Mouse (Mus musculus) midbrain, postnatal 0 days (tissue): ENCODE measurements around the gene Sspn. TPM values are rescaled to one million over a fixed set of nuclear protein-coding genes. Genes with fewer than 3 reads are reported as not detected.

Experiments used
- ATAC-seq: fragments of 200-750 bp; cut with Nextera tagmentation; 2 replicates; pipeline ENCODE4 v1.8.0; 2017; ENCODE audit warnings: moderate number of reproducible peaks, mild to moderate bottlenecking, moderate TSS enrichment, moderate library complexity; ENCODE audit not compliant: low FRiP score
- DNase-seq: peaks from one replicate; pipeline ENCODE4 v3.0.0-alpha.2; 2015; ENCODE audit warnings: low spot score
- H3K27ac ChIP-seq: fragments of 300-500 bp; sonication (generic); 2 replicates; pipeline ENCODE4 v1.5.1; 2014; ENCODE audit warnings: low read depth, mild to moderate bottlenecking, low read length, mixed read lengths
- H3K27me3 ChIP-seq: fragments of 300-500 bp; sonication (generic); 2 replicates; pipeline ENCODE4 v1.6.1; 2014; ENCODE audit warnings: low read length, control low read depth, mixed read lengths; ENCODE audit not compliant: insufficient read depth
- H3K36me3 ChIP-seq: fragments of 300-500 bp; sonication (generic); 2 replicates; pipeline ENCODE4 v1.6.1; 2014; ENCODE audit warnings: low read length, control low read depth, mixed read lengths; ENCODE audit not compliant: insufficient read depth
- H3K4me1 ChIP-seq: fragments of 300-500 bp; sonication (generic); 2 replicates; pipeline ENCODE4 v1.6.1; 2014; ENCODE audit warnings: mild to moderate bottlenecking, control low read depth, antibody characterized with exemption, low read length, mixed read lengths; ENCODE audit not compliant: insufficient read depth
- H3K4me2 ChIP-seq: fragments of 300-500 bp; sonication (generic); 2 replicates; pipeline ENCODE4 v1.6.1; 2014; ENCODE audit warnings: low read depth, mild to moderate bottlenecking, low read length, mixed read lengths; ENCODE audit not compliant: poor library complexity, severe bottlenecking
- H3K4me3 ChIP-seq: fragments of 300-500 bp; sonication (generic); 2 replicates; pipeline ENCODE4 v1.5.1; 2014; ENCODE audit warnings: low read depth, mild to moderate bottlenecking, low read length, moderate library complexity
- H3K9ac ChIP-seq: fragments of 300-500 bp; sonication (generic); replicated peaks from 2 replicates; pipeline ENCODE4 v1.6.1; 2014; ENCODE audit warnings: mild to moderate bottlenecking, low read length, moderate library complexity, mixed read lengths; ENCODE audit not compliant: poor library complexity, severe bottlenecking
- H3K9me3 ChIP-seq: fragments of 300-500 bp; sonication (generic); 2 replicates; pipeline ENCODE4 v1.6.1; 2016; ENCODE audit warnings: low read length, control low read depth
- CTCF ChIP-seq: IDR thresholded peaks from 2 replicates; pipeline ENCODE4 v1.5.1; 2016; ENCODE audit warnings: antibody characterized with exemption, mild to moderate bottlenecking
- WGBS: fragments of 180-500 bp; shearing (Covaris S2); extraction: QIAGEN DNeasy Blood & Tissue Kit; methylation state at CpG from one replicate; pipeline ENCODE4 v1.1.7; 2014; 5-methylcytosine and 5-hydroxymethylcytosine counted together
- polyA plus RNA-seq: library from polyadenylated mRNA; unstranded; fragments of >200 nt; fragmentation: Nextera tagmentation; extraction: Ambion mirVana; gene quantifications from 2 replicates; pipeline ENCODE4 v1.2.1, GENCODE M21; 2015
- total RNA-seq: library from RNA; depleted of rRNA; stranded (reverse); fragments of >200 nt; gene quantifications from 2 replicates; pipeline ENCODE4 v1.2.3, GENCODE M21; 2014; rRNA removed

The Sspn gene
- 4.2 and 6.1 TPM in 2 replicates for total RNA-seq
- 5.7 and 5.8 TPM in 2 replicates for polyA plus RNA-seq

DNA sequence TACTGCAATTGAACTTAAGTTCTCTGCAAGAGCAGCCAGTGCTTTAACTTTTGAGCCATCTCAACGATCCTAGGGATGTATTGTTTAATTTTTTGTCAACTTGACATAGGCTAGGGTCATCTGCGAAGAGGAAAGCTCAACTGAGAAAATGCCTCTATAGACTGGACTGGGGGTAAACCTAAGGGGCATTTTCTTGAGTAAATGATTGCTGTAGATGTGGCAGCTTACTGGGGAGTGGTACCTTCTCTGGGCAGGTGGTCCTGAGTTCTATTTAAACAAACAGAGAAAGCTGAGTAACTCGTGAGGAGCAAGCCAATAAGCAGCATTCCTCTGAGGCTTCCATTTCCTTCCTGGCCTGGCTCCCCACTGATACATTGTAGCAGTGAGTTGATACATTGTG, at the start of gene Sspn:
TSS of gene Sspn (plus strand) at position 301 of the 400 bp plus-strand sequence.
- Histone ChIP-seq H3K4me2 (no peak within 1 kb of the TSS), H3K4me1 (peaks cover 5% of the 10 kb centered on the region), H3K27me3 (no peaks in the 10 kb centered on the region), H3K4me3 (no peak within 1 kb of the TSS), H3K9me3 (no peaks in the 10 kb centered on the region), H3K9ac (no peak within 1 kb of the TSS), H3K27ac (no peak within 1 kb of the TSS), H3K36me3 (no peaks in the 10 kb centered on the region)
- no peak for TF ChIP-seq CTCF
- WGBS: 78% methylated on average over 3 of the region's 3 CpGs
- ATAC-seq: no peak
- DNase-seq: no peak

- Histone ChIP-seq H3K9me3 (no peaks in the 10 kb centered on the region), H3K4me1 (no peaks in the 10 kb centered on the region), H3K36me3 (no peaks in the 10 kb centered on the region), H3K27me3 (no peaks in the 10 kb centered on the region), H3K4me3 (no peak overlapping the region), H3K4me2 (no peak overlapping the region), H3K9ac (no peak overlapping the region), H3K27ac (no peak overlapping the region)
- ATAC-seq (no peak), DNase-seq (no peak)
- TF ChIP-seq CTCF: no peak
- WGBS: 90% methylated on average over 1 of the region's 1 CpGs
Observed at GRCm38 (mm10) chr6:145883010-145883409, 48.4 kb upstream of the Sspn start.

DNA sequence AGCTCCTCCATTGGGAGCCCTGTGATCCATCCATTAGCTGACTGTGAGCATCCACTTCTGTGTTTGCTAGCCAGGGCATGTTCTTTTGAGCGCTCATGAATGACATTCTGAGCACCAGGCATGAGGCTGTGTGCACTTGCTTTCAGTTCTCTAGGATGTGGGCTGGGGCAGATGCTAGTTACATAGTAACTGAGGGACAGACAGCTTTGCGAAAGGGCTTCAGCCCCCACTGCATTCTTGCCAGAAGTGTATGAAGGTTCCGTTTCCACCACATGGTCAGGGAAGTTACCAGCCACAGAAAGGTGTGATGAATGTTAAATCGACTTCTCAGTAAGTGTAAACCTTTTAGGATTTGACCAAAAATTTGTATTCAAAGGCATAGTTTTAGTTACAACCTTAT, 47.8 kb upstream of the Sspn start:
- no peak for TF ChIP-seq CTCF
- DNase-seq (no peak), ATAC-seq (no peak)
- Histone ChIP-seq H3K27me3 (no peaks in the 10 kb centered on the region), H3K27ac (no peak overlapping the region), H3K4me3 (no peak overlapping the region), H3K36me3 (no peaks in the 10 kb centered on the region), H3K4me1 (no peaks in the 10 kb centered on the region), H3K9me3 (no peaks in the 10 kb centered on the region), H3K4me2 (no peak overlapping the region), H3K9ac (no peak overlapping the region)
- 91% methylated on average over 4 of the region's 4 CpGs for WGBS

DNA sequence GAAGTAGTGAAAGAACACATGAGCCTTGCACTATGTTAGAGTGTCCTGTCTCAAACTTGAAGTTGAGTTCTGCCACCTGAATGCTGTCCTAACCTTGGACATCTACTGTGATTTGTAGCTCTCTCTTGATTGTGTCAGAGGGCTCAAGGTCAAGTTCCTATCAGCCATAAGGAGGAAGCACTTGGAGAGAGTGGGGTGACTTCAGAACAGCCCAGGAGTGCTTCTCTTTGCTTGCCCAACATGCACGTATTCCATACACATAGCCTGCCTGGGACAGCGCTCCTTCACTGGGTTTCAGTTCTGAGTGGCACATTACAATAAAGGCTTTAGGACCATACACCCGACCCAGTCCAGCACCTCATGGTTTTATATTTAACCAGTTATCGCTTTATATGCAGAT, 46.4 kb upstream of the Sspn start:
- Histone ChIP-seq H3K4me3 (no peak overlapping the region), H3K4me1 (no peaks in the 10 kb centered on the region), H3K27me3 (no peaks in the 10 kb centered on the region), H3K36me3 (no peaks in the 10 kb centered on the region), H3K9ac (no peak overlapping the region), H3K4me2 (no peak overlapping the region), H3K9me3 (no peaks in the 10 kb centered on the region), H3K27ac (no peak overlapping the region)
- DNase-seq (no peak), ATAC-seq (no peak)
- no peak for TF ChIP-seq CTCF
- WGBS: 86% methylated on average over 4 of the region's 4 CpGs

DNA sequence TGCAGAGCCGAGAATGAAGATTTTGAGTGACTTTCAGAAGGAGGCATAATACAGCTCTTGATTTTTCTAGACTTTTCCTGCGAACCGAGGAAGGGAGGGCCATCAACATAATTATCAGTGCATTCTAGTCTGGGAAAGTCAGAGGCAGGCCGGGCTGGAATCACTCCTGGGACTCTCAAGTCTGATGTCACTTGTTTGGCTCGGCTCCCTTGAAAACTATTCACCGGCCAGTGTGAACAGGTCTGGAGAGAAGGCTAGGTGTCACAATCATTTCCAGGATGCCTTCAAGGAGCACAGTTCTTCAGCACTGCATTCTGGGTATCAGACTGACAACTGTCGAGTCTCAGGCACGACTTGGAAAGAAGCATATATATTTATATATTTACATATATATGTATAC, 45.2 kb upstream of the Sspn start:
- no peaks in the 10 kb centered on the region for H3K4me1 ChIP-seq
- H3K4me2 ChIP-seq: no peak overlapping the region
- TF ChIP-seq CTCF: no peak
- no peaks in the 10 kb centered on the region for H3K9me3 ChIP-seq
- no peak for DNase-seq
- H3K4me3 ChIP-seq: no peak overlapping the region
- no peaks in the 10 kb centered on the region for H3K36me3 ChIP-seq
- no peak overlapping the region for H3K9ac ChIP-seq
- no peak for ATAC-seq
- no peak overlapping the region for H3K27ac ChIP-seq
- WGBS: 77% methylated on average over 8 of the region's 8 CpGs
- no peaks in the 10 kb centered on the region for H3K27me3 ChIP-seq

DNA sequence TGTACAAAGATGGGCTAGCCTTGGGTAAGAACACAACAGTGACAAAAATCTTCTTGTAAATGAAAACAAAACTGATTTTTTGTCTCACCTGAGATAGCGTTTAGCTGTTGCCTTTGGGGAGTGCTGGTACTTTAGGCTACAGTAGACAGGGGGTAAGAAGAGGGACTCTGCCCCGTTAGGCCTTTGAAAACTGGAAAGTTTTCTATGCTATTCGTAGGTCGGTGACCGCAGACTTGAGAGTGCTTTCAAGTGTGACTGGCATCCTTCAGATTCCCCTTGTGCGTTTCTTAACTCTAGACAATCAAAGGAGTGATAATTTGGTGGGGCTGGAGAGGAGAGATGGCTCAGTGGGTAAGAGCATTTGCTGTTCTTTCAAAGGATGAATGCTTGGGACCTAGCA, 43.7 kb upstream of the Sspn start:
- no peak overlapping the region for H3K4me2 ChIP-seq
- no peaks in the 10 kb centered on the region for H3K27me3 ChIP-seq
- no peak overlapping the region for H3K9ac ChIP-seq
- H3K27ac ChIP-seq: no peak overlapping the region
- no peaks in the 10 kb centered on the region for H3K9me3 ChIP-seq
- TF ChIP-seq CTCF: no peak
- ATAC-seq (no peak), DNase-seq (no peak)
- H3K4me3 ChIP-seq: no peak overlapping the region
- H3K36me3 ChIP-seq: no peaks in the 10 kb centered on the region
- WGBS: 67% methylated on average over 6 of the region's 6 CpGs
- H3K4me1 ChIP-seq: no peaks in the 10 kb centered on the region
